Mouse (Mus musculus): ENCODE results near the gene Epha6. TPM values are rescaled to one million over a fixed set of nuclear protein-coding genes. Genes with fewer than 3 reads are reported as not detected.

Gene Epha6
- polyA plus RNA-seq (2016; fragmentation: Nextera tagmentation; extraction: Ambion mirVana), result 0.11 and 0.46 TPM in 2 replicates

DNA sequence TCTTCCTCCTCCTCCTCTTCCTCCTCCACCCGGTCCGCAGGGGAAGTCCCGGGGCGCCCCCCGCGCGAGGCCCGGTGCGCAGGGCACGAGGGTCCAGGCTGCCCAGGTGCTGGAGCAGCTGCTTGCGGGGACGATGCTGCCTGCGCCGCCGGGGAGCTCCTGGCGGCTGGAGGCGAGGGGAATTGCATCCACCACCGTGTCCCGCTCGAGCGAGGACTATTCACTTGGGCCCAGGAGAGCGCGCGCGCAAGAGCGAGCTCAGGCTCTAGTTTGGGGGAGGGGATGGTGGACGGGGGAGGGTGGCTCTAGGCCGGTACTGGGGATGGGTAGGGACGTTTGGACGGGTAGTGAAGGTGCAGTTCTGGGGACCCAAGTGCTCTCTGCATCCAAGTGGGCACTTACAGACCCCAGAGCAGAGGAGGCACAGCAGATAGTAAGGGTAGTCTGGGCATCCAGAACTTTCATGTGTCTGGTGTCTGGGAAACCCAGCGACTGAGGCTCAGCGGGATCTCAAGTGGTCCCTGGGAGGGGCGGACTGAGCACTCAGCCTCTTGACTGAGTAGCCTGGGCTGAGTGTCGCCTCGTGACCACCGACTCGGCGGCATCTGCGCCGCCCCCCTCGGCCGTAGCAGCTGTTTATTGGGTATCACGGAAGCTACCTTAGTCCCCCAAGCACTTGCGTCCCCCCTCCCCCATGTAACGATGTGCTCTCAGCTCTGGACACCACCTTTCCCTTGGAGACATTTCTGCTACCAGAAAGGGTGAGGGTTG is at the start of gene Epha6:
Epha6 (minus strand) TSS at position 471 of the 771 bp plus-strand sequence.
- H3K36me3 ChIP-seq, result no peaks in the 10 kb centered on the region
- peak; percentile 74 for DNase-seq (ENCODE audit: low spot score)
- WGBS, result under 1% methylated on average over 44 of the region's 45 CpGs
- H3K27me3 ChIP-seq (ENCODE audit: insufficient read depth, poor library complexity, severe bottlenecking), result peaks cover 34% of the 10 kb centered on the region
- no peaks in the 10 kb centered on the region for H3K9me3 ChIP-seq
- H3K4me3 ChIP-seq, result peak within 1 kb of the TSS; percentile 61
- H3K27ac ChIP-seq, result no peak within 1 kb of the TSS
- H3K4me1 ChIP-seq, result peaks cover 18% of the 10 kb centered on the region

DNA sequence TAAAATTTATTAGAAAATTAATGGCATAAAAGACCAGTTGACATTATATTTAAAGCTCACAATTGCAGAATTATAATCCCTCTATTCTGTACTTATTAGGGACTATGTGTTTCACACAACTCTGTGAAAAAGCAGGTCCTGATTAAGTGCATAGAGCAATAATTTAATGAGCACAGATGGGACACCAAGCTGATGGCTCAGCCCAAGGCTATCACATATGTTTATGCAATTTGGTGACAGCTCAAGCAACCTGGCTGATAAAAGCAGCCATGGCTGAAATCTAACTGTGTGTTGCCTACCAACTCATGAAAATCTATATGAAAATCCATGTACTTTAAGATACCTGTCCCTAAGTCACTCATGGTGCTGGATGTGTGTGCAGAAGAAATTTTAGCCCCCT is 46.4 kb upstream of the Epha6 start:
- Histone ChIP-seq H3K9me3 (no peaks in the 10 kb centered on the region), H3K36me3 (no peaks in the 10 kb centered on the region), H3K27me3 (ENCODE audit: insufficient read depth, poor library complexity, severe bottlenecking) (no peaks in the 10 kb centered on the region), H3K4me3 (no peak overlapping the region), H3K4me1 (no peaks in the 10 kb centered on the region), H3K27ac (no peak overlapping the region)
- no peak for DNase-seq (ENCODE audit: low spot score)

DNA sequence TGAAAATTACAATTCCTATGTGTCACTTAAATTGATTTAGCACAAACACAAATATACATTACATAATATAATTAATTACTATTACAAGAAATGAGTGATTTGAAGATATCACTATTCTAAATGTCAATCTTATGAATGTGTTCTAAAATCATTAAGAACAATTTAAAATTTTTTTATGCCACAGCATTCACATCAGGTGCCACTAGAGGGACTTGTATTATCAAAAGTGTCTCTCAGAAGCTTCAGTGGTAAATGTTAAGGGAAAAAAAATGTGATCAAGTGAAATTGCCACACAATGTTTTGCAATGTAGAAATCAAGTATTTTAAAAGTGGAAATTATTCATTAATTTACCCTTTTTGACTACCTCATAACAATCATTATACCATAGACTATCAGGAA is 22.8 kb upstream of the Epha6 start:
- Histone ChIP-seq H3K27ac (no peak overlapping the region), H3K4me1 (no peaks in the 10 kb centered on the region), H3K36me3 (no peaks in the 10 kb centered on the region), H3K27me3 (ENCODE audit: insufficient read depth, poor library complexity, severe bottlenecking) (no peaks in the 10 kb centered on the region), H3K4me3 (no peak overlapping the region), H3K9me3 (no peaks in the 10 kb centered on the region)
- DNase-seq (ENCODE audit: low spot score), result no peak

DNA sequence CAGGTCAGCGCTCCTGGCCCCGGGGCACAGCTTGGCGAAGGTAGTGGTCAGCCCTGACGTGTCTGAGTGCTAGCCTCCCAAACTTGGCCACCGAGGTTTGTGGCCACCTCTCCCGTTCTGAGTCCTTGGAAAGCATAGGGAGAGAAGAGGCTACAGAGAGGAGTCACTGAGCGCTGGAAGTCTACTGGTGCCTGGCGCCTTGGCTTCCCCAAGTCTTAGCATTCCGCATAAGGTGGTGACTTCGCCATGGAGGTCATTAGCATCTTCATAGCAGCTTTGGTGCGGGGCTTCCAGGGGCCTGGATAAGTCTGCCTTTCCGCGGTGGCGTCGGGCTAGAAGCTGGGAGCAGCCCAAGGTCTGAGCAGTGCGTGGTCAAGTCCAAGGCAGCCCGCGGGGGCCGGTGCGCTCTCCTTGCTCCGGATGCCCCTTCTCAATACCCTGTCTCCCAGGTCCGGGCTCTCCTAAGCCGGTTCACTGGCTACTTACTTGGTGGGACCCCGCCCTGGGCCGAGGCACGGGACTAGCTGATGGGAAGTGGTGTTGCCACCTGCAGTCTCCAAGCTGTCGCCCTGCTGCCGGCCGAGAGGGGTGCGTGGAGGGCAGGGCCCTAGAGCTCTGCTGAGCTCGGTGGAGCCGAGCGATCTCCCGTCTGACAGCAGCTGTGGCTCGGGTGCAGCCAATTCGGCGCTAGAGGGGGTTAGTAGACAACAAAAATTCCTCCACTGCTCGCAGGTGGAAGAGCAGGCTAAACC is 677 bp upstream of the Epha6 start:
- Histone ChIP-seq H3K4me3 (peak overlapping the region; percentile 61), H3K27me3 (ENCODE audit: insufficient read depth, poor library complexity, severe bottlenecking) (peaks cover 34% of the 10 kb centered on the region), H3K4me1 (peaks cover 18% of the 10 kb centered on the region), H3K9me3 (no peaks in the 10 kb centered on the region), H3K27ac (no peak overlapping the region), H3K36me3 (no peaks in the 10 kb centered on the region)
- WGBS, result under 1% methylated on average over 38 of the region's 38 CpGs
- peak; percentile 76 for DNase-seq (ENCODE audit: low spot score)

DNA sequence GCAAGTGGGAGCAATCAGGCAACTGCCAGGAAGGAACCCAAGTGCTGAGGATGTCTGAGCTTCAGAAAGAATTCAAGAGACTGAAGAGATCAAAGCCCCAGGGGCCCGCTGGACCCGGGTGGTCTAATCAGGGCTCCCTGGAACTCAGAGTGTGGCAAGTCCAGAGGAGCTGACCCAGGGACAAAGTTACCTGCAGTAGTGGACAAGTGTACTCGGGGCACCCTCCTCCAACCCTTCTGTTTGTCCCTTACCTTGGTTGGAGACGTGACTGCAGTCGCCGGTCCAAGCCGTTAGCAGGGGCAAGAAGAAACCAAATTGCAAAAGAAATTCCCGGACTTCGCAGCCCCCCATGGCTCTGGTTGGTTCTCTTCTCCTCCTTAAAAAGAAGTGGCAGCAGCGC is 718 bp downstream of the Epha6 start:
- Histone ChIP-seq H3K36me3 (no peaks in the 10 kb centered on the region), H3K9me3 (no peaks in the 10 kb centered on the region), H3K4me3 (peak overlapping the region; percentile 61), H3K27me3 (ENCODE audit: insufficient read depth, poor library complexity, severe bottlenecking) (peaks cover 34% of the 10 kb centered on the region), H3K27ac (no peak overlapping the region), H3K4me1 (peaks cover 18% of the 10 kb centered on the region)
- no peak for DNase-seq (ENCODE audit: low spot score)
- WGBS, result 3% methylated on average over 10 of the region's 10 CpGs

DNA sequence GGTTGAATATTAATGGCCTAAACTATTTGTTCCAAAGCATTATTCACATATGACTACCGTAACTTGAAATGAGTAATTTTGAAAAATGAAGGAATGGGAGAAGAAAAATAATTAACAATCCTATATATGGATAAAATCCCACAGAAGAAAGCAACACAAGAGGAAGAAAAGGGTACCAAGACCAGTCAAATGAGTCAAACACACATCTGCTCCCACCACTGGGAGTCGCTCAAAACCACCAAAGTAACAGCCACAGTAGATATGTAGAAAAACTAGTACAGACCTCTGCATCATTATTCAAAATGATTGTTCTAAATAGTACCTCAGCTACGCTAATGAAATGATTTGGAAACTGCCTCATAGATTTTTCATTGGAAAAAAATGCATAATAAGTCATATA is 20.0 kb downstream of the Epha6 start:
- no peak for DNase-seq (ENCODE audit: low spot score)
- Histone ChIP-seq H3K27me3 (ENCODE audit: insufficient read depth, poor library complexity, severe bottlenecking) (no peaks in the 10 kb centered on the region), H3K27ac (no peak overlapping the region), H3K4me3 (no peak overlapping the region), H3K4me1 (no peaks in the 10 kb centered on the region), H3K9me3 (no peaks in the 10 kb centered on the region), H3K36me3 (no peaks in the 10 kb centered on the region)
- WGBS, result 80% methylated on average over 3 of the region's 3 CpGs

DNA sequence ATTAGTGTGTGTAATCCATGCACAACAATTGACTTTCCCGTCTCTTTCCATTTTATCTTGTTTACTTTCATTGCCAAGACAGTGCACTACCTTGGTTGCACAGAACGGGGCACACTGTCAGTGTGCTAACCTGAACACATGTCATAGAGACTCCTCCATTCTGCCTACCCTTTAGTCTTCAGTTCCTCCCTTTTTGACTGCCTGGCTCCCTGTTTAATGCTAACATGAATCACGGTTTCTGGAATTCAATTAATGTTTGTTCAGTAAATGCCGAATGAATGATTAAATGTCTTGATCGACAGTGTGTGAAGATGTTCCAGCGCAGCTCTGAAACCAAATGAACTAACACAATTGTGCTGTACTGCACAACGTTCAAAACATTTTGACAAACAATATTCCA is 20.6 kb downstream of the Epha6 start:
- Histone ChIP-seq H3K4me3 (no peak overlapping the region), H3K4me1 (no peaks in the 10 kb centered on the region), H3K36me3 (no peaks in the 10 kb centered on the region), H3K27ac (no peak overlapping the region), H3K27me3 (ENCODE audit: insufficient read depth, poor library complexity, severe bottlenecking) (no peaks in the 10 kb centered on the region), H3K9me3 (no peaks in the 10 kb centered on the region)
- 78% methylated on average over 7 of the region's 7 CpGs for WGBS
- no peak for DNase-seq (ENCODE audit: low spot score)

DNA sequence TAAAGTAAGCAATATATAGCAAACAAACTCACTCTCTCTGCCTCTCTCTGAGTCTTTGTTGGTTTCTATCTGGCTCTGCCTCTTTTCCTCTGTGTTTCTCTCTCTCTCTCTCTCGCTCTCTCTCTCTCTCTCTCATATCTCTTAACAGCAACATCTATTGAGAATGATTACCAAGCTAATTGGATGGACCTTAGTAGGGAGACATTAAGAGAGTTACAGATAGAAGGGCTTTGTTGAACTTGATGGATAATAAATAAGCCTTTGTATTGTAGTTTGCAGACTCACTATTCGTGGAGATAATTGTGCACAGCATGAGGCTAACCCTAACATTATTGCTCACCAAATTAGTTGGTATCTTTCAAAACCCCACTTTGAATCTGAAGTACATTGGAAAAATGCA is 34.8 kb downstream of the Epha6 start:
- Histone ChIP-seq H3K4me1 (no peaks in the 10 kb centered on the region), H3K9me3 (no peaks in the 10 kb centered on the region), H3K27ac (no peak overlapping the region), H3K27me3 (ENCODE audit: insufficient read depth, poor library complexity, severe bottlenecking) (no peaks in the 10 kb centered on the region), H3K4me3 (no peak overlapping the region), H3K36me3 (no peaks in the 10 kb centered on the region)
- WGBS, result 68% methylated on average over 2 of the region's 2 CpGs
- no peak for DNase-seq (ENCODE audit: low spot score)

DNA sequence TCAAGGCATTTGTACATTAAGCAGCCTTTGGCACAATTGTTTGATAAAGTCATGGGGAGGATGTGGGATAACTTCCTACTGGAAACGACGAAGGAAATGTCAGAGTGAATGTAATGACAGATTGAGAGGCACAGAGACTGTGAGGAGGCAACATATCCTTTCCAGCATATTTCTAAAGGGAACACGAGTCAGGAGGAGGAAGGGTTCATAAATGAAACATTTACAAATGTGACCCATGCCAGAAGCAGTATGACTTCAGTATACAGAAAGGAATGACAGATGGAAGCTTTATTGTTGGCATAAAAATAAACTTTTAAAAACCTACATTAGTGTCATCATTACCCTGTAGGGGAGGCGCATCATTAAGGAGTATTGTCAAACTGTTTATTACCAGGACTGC is 60.9 kb downstream of the Epha6 start:
- Histone ChIP-seq H3K4me3 (no peak overlapping the region), H3K9me3 (no peaks in the 10 kb centered on the region), H3K36me3 (no peaks in the 10 kb centered on the region), H3K4me1 (no peaks in the 10 kb centered on the region), H3K27ac (no peak overlapping the region), H3K27me3 (ENCODE audit: insufficient read depth, poor library complexity, severe bottlenecking) (no peaks in the 10 kb centered on the region)
- no peak for DNase-seq (ENCODE audit: low spot score)
- 65% methylated on average over 4 of the region's 4 CpGs for WGBS

DNA sequence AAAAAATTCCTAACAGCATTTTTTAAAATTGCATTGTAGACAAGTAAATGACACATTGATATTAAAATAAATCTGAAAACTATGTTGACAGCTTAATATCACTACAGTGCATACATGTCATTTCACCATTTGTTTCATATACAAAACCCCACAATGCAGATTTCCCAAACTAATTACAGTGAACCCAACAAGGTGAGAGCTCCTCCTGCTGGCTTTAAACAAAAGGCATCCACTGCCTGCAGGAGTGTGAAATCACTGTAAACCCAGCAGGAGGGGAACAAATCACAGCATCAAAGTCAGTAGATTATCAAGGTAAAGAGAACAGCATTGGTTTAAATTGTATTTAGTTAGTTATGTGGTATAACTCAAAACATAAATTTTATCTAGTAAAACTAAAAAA is 67.1 kb downstream of the Epha6 start:
- no peak for DNase-seq (ENCODE audit: low spot score)
- H3K4me1 ChIP-seq, result no peaks in the 10 kb centered on the region
- no peak overlapping the region for H3K4me3 ChIP-seq
- H3K27me3 ChIP-seq (ENCODE audit: insufficient read depth, poor library complexity, severe bottlenecking), result no peaks in the 10 kb centered on the region
- no peaks in the 10 kb centered on the region for H3K36me3 ChIP-seq
- no peak overlapping the region for H3K27ac ChIP-seq
- no peaks in the 10 kb centered on the region for H3K9me3 ChIP-seq

DNA sequence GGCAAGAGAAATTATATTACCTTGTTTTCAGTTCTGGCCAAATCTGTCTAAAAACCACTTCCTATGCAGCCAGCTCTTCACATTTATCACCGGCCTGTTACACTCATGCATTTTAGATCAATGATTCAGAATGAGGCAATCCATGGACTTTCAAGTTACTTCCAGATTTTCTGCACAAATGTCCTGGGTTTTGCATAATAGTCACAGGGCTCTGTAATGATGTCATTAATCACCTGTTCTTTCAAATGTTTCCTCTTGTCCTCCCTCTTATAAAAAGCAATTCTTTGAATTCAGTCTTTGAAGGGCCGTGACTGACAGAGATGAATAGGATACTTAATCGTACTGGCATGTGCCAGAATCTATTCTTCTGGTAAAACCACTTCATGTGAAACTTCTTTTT is 95.6 kb downstream of the Epha6 start:
- no peak for DNase-seq (ENCODE audit: low spot score)
- 82% methylated on average over 3 of the region's 3 CpGs for WGBS

DNA sequence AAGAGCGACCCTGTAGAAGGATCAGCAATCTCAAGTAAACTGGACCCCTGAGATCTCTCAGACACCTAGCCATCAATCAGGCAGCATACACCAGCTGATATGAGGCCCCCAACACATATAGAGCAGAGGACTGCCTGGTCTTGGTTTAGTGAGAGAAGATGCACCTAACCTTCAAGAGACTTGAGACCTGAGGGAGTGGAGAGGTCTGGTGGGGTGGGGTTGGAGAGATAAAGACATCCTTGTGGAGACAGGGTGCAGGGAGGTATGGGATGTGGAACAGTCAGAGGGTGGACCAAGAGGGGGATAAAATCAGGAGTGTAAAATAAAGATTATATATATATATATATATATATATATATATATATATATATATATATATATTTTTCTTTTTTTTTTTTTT is 105.8 kb downstream of the Epha6 start:
- Histone ChIP-seq H3K4me1 (no peaks in the 10 kb centered on the region), H3K27me3 (ENCODE audit: insufficient read depth, poor library complexity, severe bottlenecking) (no peaks in the 10 kb centered on the region), H3K4me3 (no peak overlapping the region), H3K36me3 (no peaks in the 10 kb centered on the region), H3K9me3 (no peaks in the 10 kb centered on the region), H3K27ac (no peak overlapping the region)
- DNase-seq (ENCODE audit: low spot score), result no peak
- 93% methylated on average over 1 of the region's 1 CpGs for WGBS

More for the DNA sequence above, 95.6 kb downstream of the Epha6 start:
- Histone ChIP-seq H3K27me3 (ENCODE audit: insufficient read depth, poor library complexity, severe bottlenecking) (no peaks in the 10 kb centered on the region), H3K9me3 (no peaks in the 10 kb centered on the region), H3K27ac (no peak overlapping the region), H3K4me3 (no peak overlapping the region), H3K4me1 (no peaks in the 10 kb centered on the region), H3K36me3 (no peaks in the 10 kb centered on the region)

DNA sequence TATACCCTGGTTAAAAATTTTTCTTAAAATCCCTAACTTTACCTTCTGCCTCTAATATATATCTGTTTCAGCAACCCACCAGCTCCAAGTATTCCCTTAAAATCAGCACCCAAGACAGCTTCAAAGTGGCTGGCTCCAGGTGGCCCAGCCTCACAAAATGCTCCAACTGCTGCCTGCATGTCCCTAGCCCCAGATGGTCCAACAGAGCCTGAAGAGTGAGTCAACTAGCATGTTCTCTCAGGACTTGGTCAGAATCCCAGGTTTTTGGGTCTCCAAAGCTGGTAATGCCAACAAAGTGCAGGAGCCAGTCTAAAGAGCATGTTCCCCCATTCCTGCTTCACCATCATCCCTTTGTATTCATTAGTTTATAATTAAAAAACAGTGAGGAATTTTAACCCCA is 129.6 kb downstream of the Epha6 start:
- H3K4me3 ChIP-seq, result no peak overlapping the region
- no peaks in the 10 kb centered on the region for H3K36me3 ChIP-seq
- H3K27ac ChIP-seq, result no peak overlapping the region
- no peaks in the 10 kb centered on the region for H3K9me3 ChIP-seq
- DNase-seq (ENCODE audit: low spot score), result no peak
- no peaks in the 10 kb centered on the region for H3K4me1 ChIP-seq
- H3K27me3 ChIP-seq (ENCODE audit: insufficient read depth, poor library complexity, severe bottlenecking), result no peaks in the 10 kb centered on the region
